Mouse (Mus musculus) mature B cell (primary cell): ENCODE data around the gene Rps21.

Experiments
- in situ Hi-C: fragments of 300-500 bp; cut with MboI; formaldehyde crosslinking; loops from 2 replicates; pipeline ENCODE4 v1.14.3; 2019

The Rps21 gene

GRCm38 (mm10) chr2:180257001-180257521 lies at the start of gene Rps21:
Gene Rps21, plus strand, starts transcription at chr2:180257377.
- in situ Hi-C loops = no loop called here

- in situ Hi-C loops = no loop called here
These were observed 49.3 kb upstream of the Rps21 start for GRCm38 (mm10) chr2:180207840-180208239.

GRCm38 (mm10) chr2:180208976-180209375 lies 48.2 kb upstream of the Rps21 start:
- in situ Hi-C loops = no loop called here

GRCm38 (mm10) chr2:180212255-180212654 lies 44.9 kb upstream of the Rps21 start:
- in situ Hi-C loops = no loop called here

- in situ Hi-C loops = no loop called here
These were observed 42.7 kb upstream of the Rps21 start for GRCm38 (mm10) chr2:180214352-180214978.

GRCm38 (mm10) chr2:180215011-180215461 lies 42.1 kb upstream of the Rps21 start:
- in situ Hi-C loops = no loop called here

- in situ Hi-C loops = no loop called here
These were observed 41.2 kb upstream of the Rps21 start for GRCm38 (mm10) chr2:180215951-180216350.

GRCm38 (mm10) chr2:180216921-180217320 lies 40.3 kb upstream of the Rps21 start:
- in situ Hi-C loops = no loop called here

GRCm38 (mm10) chr2:180217587-180217986 lies 39.6 kb upstream of the Rps21 start:
- in situ Hi-C loops = no loop called here

GRCm38 (mm10) chr2:180218241-180218640 lies 38.9 kb upstream of the Rps21 start:
- in situ Hi-C loops = no loop called here

- in situ Hi-C loops = no loop called here
These were observed 38.5 kb upstream of the Rps21 start for GRCm38 (mm10) chr2:180218677-180219076.

- in situ Hi-C loops = no loop called here
These were observed 37.8 kb upstream of the Rps21 start for GRCm38 (mm10) chr2:180219145-180219943.

GRCm38 (mm10) chr2:180220165-180220564 lies 37.0 kb upstream of the Rps21 start:
- in situ Hi-C loops = no loop called here

- in situ Hi-C loops = no loop called here
These were observed 36.1 kb upstream of the Rps21 start for GRCm38 (mm10) chr2:180221051-180221450.

GRCm38 (mm10) chr2:180222250-180222649 lies 34.9 kb upstream of the Rps21 start:
- in situ Hi-C loops = no loop called here

GRCm38 (mm10) chr2:180224647-180225043 lies 32.5 kb upstream of the Rps21 start:
- in situ Hi-C loops = no loop called here

- in situ Hi-C loops = no loop called here
These were observed 32.0 kb upstream of the Rps21 start for GRCm38 (mm10) chr2:180225044-180225761.

GRCm38 (mm10) chr2:180225762-180226378 lies 31.3 kb upstream of the Rps21 start, which contains the start of gene Lama5:
Gene Lama5, minus strand, starts transcription at chr2:180225859.
- in situ Hi-C loops = no loop called here

GRCm38 (mm10) chr2:180227262-180228059 lies 29.7 kb upstream of the Rps21 start:
- in situ Hi-C loops = no loop called here

- in situ Hi-C loops = no loop called here
These were observed 29.1 kb upstream of the Rps21 start for GRCm38 (mm10) chr2:180228060-180228458.

- in situ Hi-C loops = no loop called here
These were observed 28.6 kb upstream of the Rps21 start for GRCm38 (mm10) chr2:180228592-180228991.
